Mouse (Mus musculus): ENCODE results near the gene Exoc5.

DNA sequence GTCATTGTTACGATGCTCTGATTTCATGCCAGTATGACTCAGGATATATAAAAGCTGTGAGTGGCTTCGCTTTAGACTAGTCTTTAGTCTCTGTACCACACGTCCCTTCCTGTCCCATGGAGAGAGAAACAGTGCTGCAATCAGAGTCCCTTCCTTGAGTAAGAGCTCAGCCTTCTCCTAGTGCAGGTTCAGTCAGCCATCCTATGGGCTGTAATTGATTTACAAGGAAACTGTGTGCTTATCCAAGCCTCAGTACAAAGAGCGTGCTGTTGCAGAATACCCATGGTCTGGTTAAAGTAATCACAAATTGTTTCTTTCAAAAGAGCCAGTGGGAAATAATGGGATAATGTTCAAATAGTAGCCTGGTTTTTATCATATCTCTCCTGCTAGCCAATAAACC lies 20.1 kb upstream of the Exoc5 start:
- TF ChIP-seq POLR2A (IDR thresholded peaks at IDR 0.05; ENCODE audit: extremely low read depth, insufficient read depth, low read length) (no peak), CTCF (IDR thresholded peaks at IDR 0.05; ENCODE audit: extremely low read depth, insufficient read depth, low read length) (no peak)

All from cortical plate, adult 2 months (tissue).